Mouse (Mus musculus) embryonic facial prominence, embryonic 15.5 days (tissue): ENCODE results near the gene Polr1b. TPM values are rescaled to one million over a fixed set of nuclear protein-coding genes. Genes with fewer than 3 reads are reported as not detected.
A peak's percentile ranks its signal among the peaks of the same experiment; 100 is the strongest.

ENCODE experiments used
- ATAC-seq: fragments of 200-750 bp; cut with Nextera tagmentation; 2 replicates; pipeline ENCODE4 v1.8.0; 2017; ENCODE audit warnings: low read depth, moderate TSS enrichment; ENCODE audit not compliant: insufficient number of reproducible peaks, low FRiP score, low TSS enrichment
- H3K27ac ChIP-seq: fragments of 300-500 bp; sonication (generic); replicated peaks from 2 replicates; pipeline ENCODE4 v1.5.1; 2015; ENCODE audit warnings: mild to moderate bottlenecking, inconsistent platforms
- H3K27me3 ChIP-seq: fragments of 300-500 bp; sonication (generic); 2 replicates; pipeline ENCODE4 v1.6.1; 2015; ENCODE audit warnings: inconsistent platforms
- H3K36me3 ChIP-seq: fragments of 300-500 bp; sonication (generic); 2 replicates; pipeline ENCODE4 v1.6.1; 2015; ENCODE audit warnings: mild to moderate bottlenecking, inconsistent platforms
- H3K4me1 ChIP-seq: fragments of 300-500 bp; sonication (generic); 2 replicates; pipeline ENCODE4 v1.6.1; 2015; ENCODE audit warnings: inconsistent platforms
- H3K4me2 ChIP-seq: fragments of 300-500 bp; sonication (generic); replicated peaks from 2 replicates; pipeline ENCODE4 v1.6.1; 2015; ENCODE audit warnings: mild to moderate bottlenecking, inconsistent platforms
- H3K4me3 ChIP-seq: fragments of 300-500 bp; sonication (generic); replicated peaks from 2 replicates; pipeline ENCODE4 v1.5.1; 2015; ENCODE audit warnings: mild to moderate bottlenecking, inconsistent platforms
- H3K9ac ChIP-seq: fragments of 300-500 bp; sonication (generic); 2 replicates; pipeline ENCODE4 v1.6.1; 2015; ENCODE audit warnings: inconsistent platforms
- H3K9me3 ChIP-seq: fragments of 300-500 bp; sonication (generic); replicated peaks from 2 replicates; pipeline ENCODE4 v1.6.1; 2016; ENCODE audit warnings: inconsistent platforms
- WGBS: fragments of 180-500 bp; shearing (Covaris S2); methylation state at CpG from one replicate; pipeline ENCODE4 v1.1.7; 2015; 5-methylcytosine and 5-hydroxymethylcytosine counted together
- polyA plus RNA-seq: library from polyadenylated mRNA; unstranded; fragments of >200 nt; fragmentation: Nextera tagmentation; extraction: Ambion mirVana; gene quantifications from 2 replicates; pipeline ENCODE4 v1.2.1, GENCODE M21; 2015

Polr1b gene
- polyA plus RNA-seq, result 21.9 and 25.1 TPM in 2 replicates

DNA sequence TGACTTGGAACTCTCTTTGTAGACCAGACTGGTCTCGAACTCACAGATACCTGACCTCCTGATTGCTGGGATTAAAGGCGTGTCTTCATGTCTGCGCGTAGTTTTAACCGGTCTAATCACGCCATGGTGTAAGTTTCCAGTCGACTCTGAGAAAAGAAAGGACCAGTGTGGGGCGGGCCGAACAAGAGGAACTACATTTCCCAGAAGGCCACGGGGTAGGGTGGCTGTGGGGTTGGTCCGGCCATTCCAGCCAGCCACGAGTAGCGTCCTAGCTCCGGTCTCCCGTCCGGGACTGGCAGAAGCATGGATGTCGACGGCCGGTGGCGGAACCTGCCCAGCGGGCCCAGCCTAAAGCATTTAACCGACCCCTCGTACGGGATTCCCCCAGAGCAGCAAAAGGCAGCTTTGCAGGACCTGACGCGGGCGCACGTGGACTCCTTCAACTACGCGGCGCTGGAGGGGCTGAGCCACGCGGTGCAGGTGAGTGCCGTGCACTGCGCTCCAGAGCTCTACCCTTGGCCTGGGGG is at the start of gene Polr1b:
Polr1b (plus strand) TSS at position 212 of the 527 bp plus-strand sequence.
- WGBS, result under 1% methylated on average over 35 of the region's 35 CpGs
- Histone ChIP-seq H3K9me3 (no peaks in the 10 kb centered on the region), H3K27ac (no peak within 1 kb of the TSS; the same call in 1 of the 2 replicates), H3K4me3 (peak within 1 kb of the TSS; percentile 88), H3K4me1 (peaks cover 4% of the 10 kb centered on the region; the same call in 1 of the 2 replicates), H3K4me2 (peak within 1 kb of the TSS; percentile 75), H3K27me3 (no peaks in the 10 kb centered on the region), H3K9ac (peak within 1 kb of the TSS; percentile 55), H3K36me3 (peaks cover 30% of the 10 kb centered on the region)
- ATAC-seq, result peak; percentile 99

GRCm38 (mm10) chr2:129052451-129052983 is 48.3 kb upstream of the Polr1b start:
- Histone ChIP-seq H3K36me3 (no peaks in the 10 kb centered on the region), H3K27ac (no peak overlapping the region), H3K4me1 (no peaks in the 10 kb centered on the region), H3K4me3 (no peak overlapping the region), H3K9me3 (no peaks in the 10 kb centered on the region), H3K27me3 (no peaks in the 10 kb centered on the region), H3K4me2 (no peak overlapping the region), H3K9ac (no peak overlapping the region)
- no peak for ATAC-seq
- 40% methylated on average over 4 of the region's 4 CpGs for WGBS

DNA sequence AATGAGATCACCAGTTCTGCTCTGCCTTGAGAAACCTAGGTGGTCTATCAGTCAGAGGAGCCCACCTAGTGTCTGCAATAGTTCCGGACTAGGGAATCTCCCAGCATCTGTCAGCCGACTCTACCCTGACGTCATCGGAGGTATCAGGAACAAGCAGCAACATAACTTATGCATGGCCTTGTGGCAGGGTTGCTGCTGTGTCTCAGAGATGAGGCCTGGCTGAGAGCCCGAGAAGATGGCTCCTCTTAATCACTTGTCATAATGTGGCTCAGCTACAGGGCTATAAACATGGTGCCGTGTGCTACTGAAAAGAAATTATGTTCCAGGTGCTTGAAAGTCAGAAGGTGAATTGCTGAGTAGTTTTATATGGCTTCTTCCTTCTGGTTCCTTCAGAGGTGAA is 45.1 kb upstream of the Polr1b start:
- ATAC-seq, result no peak
- no peak overlapping the region for H3K4me2 ChIP-seq
- H3K36me3 ChIP-seq, result no peaks in the 10 kb centered on the region
- H3K4me1 ChIP-seq, result no peaks in the 10 kb centered on the region
- no peak overlapping the region for H3K27ac ChIP-seq
- 85% methylated on average over 6 of the region's 6 CpGs for WGBS
- no peaks in the 10 kb centered on the region for H3K9me3 ChIP-seq
- H3K9ac ChIP-seq, result no peak overlapping the region
- no peak overlapping the region for H3K4me3 ChIP-seq
- no peaks in the 10 kb centered on the region for H3K27me3 ChIP-seq

- H3K27ac ChIP-seq, result no peak overlapping the region
- no peaks in the 10 kb centered on the region for H3K4me1 ChIP-seq
- ATAC-seq, result no peak
- H3K9ac ChIP-seq, result no peak overlapping the region
- no peak overlapping the region for H3K4me2 ChIP-seq
- H3K9me3 ChIP-seq, result no peaks in the 10 kb centered on the region
- WGBS, result 46% methylated on average over 9 of the region's 9 CpGs
- no peaks in the 10 kb centered on the region for H3K27me3 ChIP-seq
- no peaks in the 10 kb centered on the region for H3K36me3 ChIP-seq
- H3K4me3 ChIP-seq, result no peak overlapping the region
Measured at GRCm38 (mm10) chr2:129056597-129056996, 44.2 kb upstream of the Polr1b start.

- no peak overlapping the region for H3K4me2 ChIP-seq
- H3K9me3 ChIP-seq, result no peaks in the 10 kb centered on the region
- no peak for ATAC-seq
- no peak overlapping the region for H3K9ac ChIP-seq
- H3K27me3 ChIP-seq, result no peaks in the 10 kb centered on the region
- H3K27ac ChIP-seq, result no peak overlapping the region
- H3K4me3 ChIP-seq, result no peak overlapping the region
- WGBS, result 95% methylated on average over 8 of the region's 8 CpGs
- no peaks in the 10 kb centered on the region for H3K36me3 ChIP-seq
- no peaks in the 10 kb centered on the region for H3K4me1 ChIP-seq
Measured at GRCm38 (mm10) chr2:129057256-129057655, 43.5 kb upstream of the Polr1b start.

DNA sequence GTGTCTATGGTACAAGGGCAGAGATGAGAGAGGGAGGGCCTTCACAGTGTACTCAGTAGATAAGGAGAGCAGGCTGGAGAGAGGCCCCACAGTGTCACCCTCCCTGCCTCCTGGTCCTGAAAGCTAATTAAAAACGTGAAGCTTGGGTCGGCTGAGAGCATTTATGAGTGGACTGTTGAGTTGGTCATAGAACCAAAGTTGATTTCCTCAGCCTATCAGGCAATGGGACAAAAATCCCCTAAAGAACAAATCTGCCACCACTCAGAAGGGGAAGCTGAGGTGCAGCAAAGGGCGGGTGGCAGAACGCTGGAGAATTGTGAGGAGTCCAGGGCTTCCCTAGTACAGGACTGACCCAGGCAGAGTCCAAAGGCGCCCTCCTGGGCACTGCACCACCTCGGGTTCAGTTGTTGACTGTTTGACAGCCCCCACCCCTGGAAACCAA is 42.9 kb upstream of the Polr1b start:
- Histone ChIP-seq H3K4me2 (no peak overlapping the region), H3K36me3 (no peaks in the 10 kb centered on the region), H3K4me1 (no peaks in the 10 kb centered on the region), H3K9me3 (no peaks in the 10 kb centered on the region), H3K9ac (no peak overlapping the region), H3K27ac (no peak overlapping the region), H3K4me3 (no peak overlapping the region), H3K27me3 (no peaks in the 10 kb centered on the region)
- WGBS, result 86% methylated on average over 6 of the region's 6 CpGs
- ATAC-seq, result no peak

GRCm38 (mm10) chr2:129061456-129062059 is 39.2 kb upstream of the Polr1b start:
- Histone ChIP-seq H3K27me3 (no peaks in the 10 kb centered on the region), H3K4me2 (no peak overlapping the region), H3K27ac (no peak overlapping the region), H3K9ac (no peak overlapping the region), H3K4me3 (no peak overlapping the region), H3K4me1 (peaks cover 7% of the 10 kb centered on the region), H3K9me3 (no peaks in the 10 kb centered on the region), H3K36me3 (no peaks in the 10 kb centered on the region)
- no peak for ATAC-seq
- WGBS, result 66% methylated on average over 10 of the region's 10 CpGs

GRCm38 (mm10) chr2:129065437-129066282 is 35.1 kb upstream of the Polr1b start, which contains the start of gene Ttl:
Ttl (plus strand) TSS chr2:129065942.
- H3K9me3 ChIP-seq, result no peaks in the 10 kb centered on the region
- peak within 1 kb of the TSS; percentile 73 for H3K4me2 ChIP-seq
- peak within 1 kb of the TSS; percentile 89 for H3K4me3 ChIP-seq
- no peaks in the 10 kb centered on the region for H3K27me3 ChIP-seq
- ATAC-seq, result peak; percentile 88
- H3K27ac ChIP-seq, result peak within 1 kb of the TSS; percentile 78
- peaks cover 17% of the 10 kb centered on the region for H3K4me1 ChIP-seq
- no peaks in the 10 kb centered on the region for H3K36me3 ChIP-seq
- peak within 1 kb of the TSS; percentile 66 for H3K9ac ChIP-seq
- WGBS, result 2% methylated on average over 62 of the region's 62 CpGs

GRCm38 (mm10) chr2:129066326-129066725 is 34.5 kb upstream of the Polr1b start:
- no peaks in the 10 kb centered on the region for H3K9me3 ChIP-seq
- H3K4me3 ChIP-seq, result peak overlapping the region; percentile 89
- H3K27ac ChIP-seq, result peak overlapping the region; percentile 78
- H3K27me3 ChIP-seq, result no peaks in the 10 kb centered on the region
- peak; percentile 81 for ATAC-seq
- no peaks in the 10 kb centered on the region for H3K36me3 ChIP-seq
- peaks cover 17% of the 10 kb centered on the region for H3K4me1 ChIP-seq
- peak overlapping the region; percentile 73 for H3K4me2 ChIP-seq
- peak overlapping the region; percentile 66 for H3K9ac ChIP-seq
- WGBS, result under 1% methylated on average over 20 of the region's 20 CpGs

- 85% methylated on average over 3 of the region's 3 CpGs for WGBS
- H3K27ac ChIP-seq, result no peak overlapping the region
- no peaks in the 10 kb centered on the region for H3K36me3 ChIP-seq
- ATAC-seq, result no peak
- H3K9ac ChIP-seq, result no peak overlapping the region
- H3K27me3 ChIP-seq, result no peaks in the 10 kb centered on the region
- no peaks in the 10 kb centered on the region for H3K9me3 ChIP-seq
- no peak overlapping the region for H3K4me3 ChIP-seq
- peaks cover 16% of the 10 kb centered on the region for H3K4me1 ChIP-seq
- H3K4me2 ChIP-seq, result no peak overlapping the region
Measured at GRCm38 (mm10) chr2:129070296-129070695, 30.5 kb upstream of the Polr1b start.

DNA sequence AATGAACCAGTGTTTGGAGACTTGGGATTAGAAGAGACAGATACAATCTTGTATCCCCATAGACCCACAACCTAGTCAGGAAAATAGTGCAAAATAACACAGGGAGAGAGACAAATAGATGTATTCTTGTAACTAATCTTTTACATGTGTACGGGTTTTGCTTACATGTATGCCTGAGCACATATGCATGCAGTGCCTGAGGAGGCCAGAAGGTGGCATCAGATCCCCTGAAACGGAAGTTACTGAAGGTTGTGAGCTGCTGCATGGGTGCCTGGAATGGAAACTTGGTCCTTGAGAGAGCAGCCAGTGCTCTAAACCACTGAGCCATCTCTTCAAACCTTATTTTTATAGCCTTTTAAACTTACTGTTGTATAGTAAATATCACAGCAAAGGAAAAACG is 22.5 kb upstream of the Polr1b start:
- Histone ChIP-seq H3K4me2 (no peak overlapping the region), H3K9ac (no peak overlapping the region), H3K27ac (no peak overlapping the region), H3K36me3 (peaks cover 52% of the 10 kb centered on the region), H3K4me1 (no peaks in the 10 kb centered on the region), H3K27me3 (no peaks in the 10 kb centered on the region), H3K4me3 (no peak overlapping the region), H3K9me3 (no peaks in the 10 kb centered on the region)
- 81% methylated on average over 3 of the region's 3 CpGs for WGBS
- ATAC-seq, result no peak
